Mouse (Mus musculus): ENCODE measurements around the gene Gpx4.

GRCm38 (mm10) chr10:80045766-80046165 is 1.2 kb upstream of the Gpx4 start:
- TF ChIP-seq CTCF (IDR thresholded peaks at IDR 0.05; ENCODE audit: extremely low read depth, insufficient read depth, insufficient read length, insufficient replicate concordance): no peak
- no peak for TF ChIP-seq POLR2A (IDR thresholded peaks at IDR 0.05; ENCODE audit: low read depth, low read length)

Data from spleen, adult 2 months (tissue).